Mouse (Mus musculus) adrenal gland, postnatal 14 days (tissue): ENCODE results near the gene Gm5934. TPM values are rescaled to one million over a fixed set of nuclear protein-coding genes. Genes with fewer than 3 reads are reported as not detected.
"Not testable (repeated sequence)": the region's sequence is repeated elsewhere in the genome, so short reads cannot be mapped to it uniquely, and the experiment has no call there.

Experiments used
- DNase-seq: peaks from one replicate; pipeline ENCODE4 v3.0.0; 2021; ENCODE audit warnings: mixed read lengths
- long read RNA-seq, 2 experiments: library from polyadenylated mRNA; stranded (forward); transcript quantifications; one replicate each; pipeline ENCODE4 v2.0.0; 2021
- total RNA-seq: library from RNA; stranded (reverse); gene quantifications from 2 replicates; pipeline ENCODE4 v1.2.3, GENCODE M21; 2021

The Gm5934 gene
- total RNA-seq = not detected in 2 replicates
- long read RNA-seq, experiment 1 = 0 reads
- long read RNA-seq, experiment 2 = 0 reads

GRCm38 (mm10) chrX:24500660-24501059 is at the start of gene Gm5934:
Gene Gm5934, minus strand, starts transcription at chrX:24500760.
- not testable (repeated sequence) for DNase-seq

Other genes starting within 250 kb of the Gm5934 start
- not detected in 2 replicates for gene Gm4297, start 74.1 kb upstream of the Gm5934 start, total RNA-seq